Mouse (Mus musculus): ENCODE data around the gene Calcoco1. TPM values are rescaled to one million over a fixed set of nuclear protein-coding genes. Genes with fewer than 3 reads are reported as not detected.

Calcoco1 gene
- polyA plus RNA-seq, 1 experiment from 2014 or later: 41.4 TPM

- Histone ChIP-seq H3K4me3 (peak overlapping the region; percentile 47), H3K9me3 (no peaks in the 10 kb centered on the region), H3K27ac (replicated peaks) (peak overlapping the region; percentile 93), H3K9ac (replicated peaks) (peak overlapping the region; percentile 69), H3K27me3 (peaks cover 95% of the 10 kb centered on the region), H3K4me1 (peaks cover 55% of the 10 kb centered on the region), H3K36me3 (no peaks in the 10 kb centered on the region), H3K4me2 (replicated peaks) (peak overlapping the region; percentile 81)
- under 1% methylated on average over 20 of the region's 20 CpGs for WGBS
- no peak for ATAC-seq (ENCODE audit: low FRiP score, low read depth)
These were observed 25.3 kb upstream of the Calcoco1 start for GRCm38 (mm10) chr15:102747286-102747640.

GRCm38 (mm10) chr15:102746488-102747285 is 24.7 kb upstream of the Calcoco1 start:
- Histone ChIP-seq H3K36me3 (no peaks in the 10 kb centered on the region), H3K27ac (replicated peaks) (peak overlapping the region; percentile 93), H3K4me2 (replicated peaks) (peak overlapping the region; percentile 81), H3K9ac (replicated peaks) (peak overlapping the region; percentile 69), H3K9me3 (no peaks in the 10 kb centered on the region), H3K4me1 (peaks cover 60% of the 10 kb centered on the region), H3K4me3 (peak overlapping the region; percentile 47), H3K27me3 (peaks cover 95% of the 10 kb centered on the region)
- ATAC-seq (ENCODE audit: low FRiP score, low read depth): peak; percentile 61
- WGBS: under 1% methylated on average over 75 of the region's 75 CpGs

DNA sequence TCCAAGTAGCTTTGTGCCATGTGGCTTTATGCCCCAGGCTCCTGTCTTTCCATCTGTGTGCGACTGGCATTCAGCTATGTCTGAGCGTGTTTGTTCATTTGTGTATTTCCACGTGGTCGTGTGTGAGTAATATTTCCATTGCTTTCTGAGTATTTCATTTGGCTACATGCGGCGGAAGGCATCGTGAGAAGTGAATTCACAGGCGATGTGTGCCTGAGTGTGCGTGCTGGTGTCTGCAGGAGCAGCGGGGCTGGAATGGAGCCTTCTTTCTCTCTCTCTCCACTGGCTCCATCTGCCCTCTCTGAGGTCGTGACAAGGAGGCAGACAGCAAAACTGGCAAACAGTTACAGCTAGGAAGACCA is 24.1 kb upstream of the Calcoco1 start:
- H3K4me3 ChIP-seq: peak overlapping the region; percentile 47
- H3K36me3 ChIP-seq: no peaks in the 10 kb centered on the region
- peak overlapping the region; percentile 69 for H3K9ac ChIP-seq (replicated peaks)
- ATAC-seq (ENCODE audit: low FRiP score, low read depth): no peak
- no peaks in the 10 kb centered on the region for H3K9me3 ChIP-seq
- 15% methylated on average over 11 of the region's 11 CpGs for WGBS
- H3K27ac ChIP-seq (replicated peaks): peak overlapping the region; percentile 93
- H3K4me1 ChIP-seq: peaks cover 60% of the 10 kb centered on the region
- peaks cover 95% of the 10 kb centered on the region for H3K27me3 ChIP-seq
- H3K4me2 ChIP-seq (replicated peaks): peak overlapping the region; percentile 81

GRCm38 (mm10) chr15:102745387-102745786 is 23.4 kb upstream of the Calcoco1 start:
- ATAC-seq (ENCODE audit: low FRiP score, low read depth): no peak
- Histone ChIP-seq H3K4me3 (no peak overlapping the region), H3K9me3 (no peaks in the 10 kb centered on the region), H3K9ac (replicated peaks) (no peak overlapping the region), H3K4me1 (peaks cover 60% of the 10 kb centered on the region), H3K36me3 (no peaks in the 10 kb centered on the region), H3K27me3 (peaks cover 93% of the 10 kb centered on the region), H3K27ac (replicated peaks) (0 out of 2 replicates have a peak overlapping the region, but pooled peaks have one; percentile 93), H3K4me2 (replicated peaks) (no peak overlapping the region)
- WGBS: 28% methylated on average over 5 of the region's 5 CpGs

- Histone ChIP-seq H3K27ac (replicated peaks) (peak overlapping the region; percentile 94), H3K27me3 (peaks cover 91% of the 10 kb centered on the region), H3K4me2 (replicated peaks) (no peak overlapping the region), H3K4me3 (no peak overlapping the region), H3K9me3 (no peaks in the 10 kb centered on the region), H3K9ac (replicated peaks) (0 out of 2 replicates have a peak overlapping the region, but pooled peaks have one; percentile 51), H3K4me1 (peaks cover 60% of the 10 kb centered on the region), H3K36me3 (no peaks in the 10 kb centered on the region)
- WGBS: 13% methylated on average over 9 of the region's 9 CpGs
- ATAC-seq (ENCODE audit: low FRiP score, low read depth): no peak
These were observed 22.9 kb upstream of the Calcoco1 start for GRCm38 (mm10) chr15:102744831-102745230.

DNA sequence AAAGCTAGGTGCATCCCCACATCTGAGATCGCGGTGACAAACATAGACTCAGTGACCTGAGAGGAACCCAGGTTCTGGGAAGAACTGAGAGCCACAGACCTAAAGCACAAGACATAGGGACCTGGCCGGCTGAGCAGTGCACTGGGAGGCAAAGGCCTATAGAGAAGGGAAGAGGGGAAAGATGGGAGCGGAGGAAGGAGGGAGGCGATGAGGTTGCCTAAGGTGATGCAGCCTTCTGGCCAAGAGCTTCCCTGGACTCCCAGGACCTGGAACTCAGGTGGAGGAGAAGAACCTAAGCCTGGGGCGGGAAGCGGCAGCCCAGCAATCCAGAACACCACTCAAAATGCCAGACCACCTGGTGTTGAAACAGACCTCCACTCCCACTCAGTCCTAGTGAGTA is 22.4 kb upstream of the Calcoco1 start:
- H3K9me3 ChIP-seq: no peaks in the 10 kb centered on the region
- H3K27me3 ChIP-seq: peaks cover 89% of the 10 kb centered on the region
- peak overlapping the region; percentile 37 for H3K4me2 ChIP-seq (replicated peaks)
- no peak overlapping the region for H3K4me3 ChIP-seq
- H3K9ac ChIP-seq (replicated peaks): peak overlapping the region; percentile 51
- 10% methylated on average over 7 of the region's 7 CpGs for WGBS
- ATAC-seq (ENCODE audit: low FRiP score, low read depth): peak; percentile 8; the same call in 1 of the 2 replicates
- H3K27ac ChIP-seq (replicated peaks): peak overlapping the region; percentile 94
- peaks cover 60% of the 10 kb centered on the region for H3K4me1 ChIP-seq
- no peaks in the 10 kb centered on the region for H3K36me3 ChIP-seq

- Histone ChIP-seq H3K9me3 (no peaks in the 10 kb centered on the region), H3K27ac (replicated peaks) (peak overlapping the region; percentile 94), H3K9ac (replicated peaks) (peak overlapping the region; percentile 51), H3K27me3 (peaks cover 90% of the 10 kb centered on the region), H3K4me1 (peaks cover 60% of the 10 kb centered on the region), H3K4me3 (no peak overlapping the region), H3K4me2 (replicated peaks) (peak overlapping the region; percentile 37), H3K36me3 (no peaks in the 10 kb centered on the region)
- 0% methylated on average over 14 of the region's 14 CpGs for WGBS
- peak; percentile 83 for ATAC-seq (ENCODE audit: low FRiP score, low read depth)
These were observed 22.0 kb upstream of the Calcoco1 start for GRCm38 (mm10) chr15:102743996-102744395.

- no peaks in the 10 kb centered on the region for H3K36me3 ChIP-seq
- no peak for ATAC-seq (ENCODE audit: low FRiP score, low read depth)
- H3K27ac ChIP-seq (replicated peaks): peak overlapping the region; percentile 94
- peaks cover 59% of the 10 kb centered on the region for H3K4me1 ChIP-seq
- H3K9me3 ChIP-seq: no peaks in the 10 kb centered on the region
- 25% methylated on average over 8 of the region's 8 CpGs for WGBS
- peak overlapping the region; percentile 20; the same call in 1 of the 2 replicates for H3K9ac ChIP-seq (replicated peaks)
- H3K27me3 ChIP-seq: peaks cover 90% of the 10 kb centered on the region
- no peak overlapping the region for H3K4me3 ChIP-seq
- 0 out of 2 replicates have a peak overlapping the region, but pooled peaks have one; percentile 37 for H3K4me2 ChIP-seq (replicated peaks)
These were observed 21.2 kb upstream of the Calcoco1 start for GRCm38 (mm10) chr15:102743196-102743595.

GRCm38 (mm10) chr15:102742589-102742988 is 20.6 kb upstream of the Calcoco1 start:
- Histone ChIP-seq H3K27ac (replicated peaks) (peak overlapping the region; percentile 94), H3K4me2 (replicated peaks) (no peak overlapping the region), H3K9me3 (no peaks in the 10 kb centered on the region), H3K4me3 (no peak overlapping the region), H3K9ac (replicated peaks) (no peak overlapping the region), H3K27me3 (peaks cover 90% of the 10 kb centered on the region), H3K36me3 (no peaks in the 10 kb centered on the region), H3K4me1 (peaks cover 53% of the 10 kb centered on the region)
- under 1% methylated on average over 10 of the region's 10 CpGs for WGBS
- 0 out of 2 replicates have a peak, but pooled peaks have one; percentile 27 for ATAC-seq (ENCODE audit: low FRiP score, low read depth)

DNA sequence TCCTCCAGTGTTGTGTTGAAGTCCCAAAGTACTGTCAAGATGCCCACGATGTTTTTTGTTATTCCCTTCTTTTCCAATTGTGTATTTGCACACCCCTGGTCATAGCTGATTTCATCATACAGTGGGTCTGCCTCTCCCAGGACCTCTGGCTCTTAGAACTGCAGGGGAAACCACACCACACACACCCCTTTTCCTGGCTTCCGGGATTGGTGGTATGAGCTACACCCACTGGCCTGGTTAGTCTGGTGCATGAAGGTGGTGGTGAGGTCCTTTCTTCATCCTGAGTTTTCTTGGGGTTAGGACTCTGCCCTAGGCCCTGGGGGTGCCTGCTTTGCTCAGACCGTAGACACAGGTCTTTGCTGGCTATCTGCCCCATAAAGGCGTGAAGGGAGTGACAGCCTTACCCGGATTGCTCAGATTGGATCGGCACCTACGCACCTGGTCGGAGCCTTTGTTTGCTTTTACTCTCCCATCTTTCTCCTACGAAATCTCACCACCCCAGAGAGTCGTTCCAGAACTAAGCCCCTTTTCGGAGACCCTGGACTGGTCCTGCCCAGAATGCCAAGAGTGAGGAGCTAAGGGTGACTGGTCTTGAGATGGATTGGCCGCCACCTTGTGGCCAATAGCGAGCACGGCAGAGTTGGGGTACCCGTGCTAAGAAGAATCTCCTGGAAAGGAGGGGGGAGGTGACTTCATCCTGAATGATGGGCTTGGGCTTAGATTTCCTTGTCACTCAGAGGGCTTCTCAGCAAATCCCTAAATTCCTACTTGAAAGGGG is 17.7 kb upstream of the Calcoco1 start:
- H3K9ac ChIP-seq (replicated peaks): no peak overlapping the region
- no peaks in the 10 kb centered on the region for H3K36me3 ChIP-seq
- 33% methylated on average over 15 of the region's 15 CpGs for WGBS
- no peak overlapping the region for H3K4me2 ChIP-seq (replicated peaks)
- ATAC-seq (ENCODE audit: low FRiP score, low read depth): no peak
- H3K27ac ChIP-seq (replicated peaks): no peak overlapping the region
- H3K27me3 ChIP-seq: peaks cover 90% of the 10 kb centered on the region
- peaks cover 45% of the 10 kb centered on the region for H3K4me1 ChIP-seq
- no peaks in the 10 kb centered on the region for H3K9me3 ChIP-seq
- H3K4me3 ChIP-seq: no peak overlapping the region

- Histone ChIP-seq H3K9me3 (no peaks in the 10 kb centered on the region), H3K36me3 (no peaks in the 10 kb centered on the region), H3K4me3 (no peak overlapping the region), H3K27me3 (peaks cover 90% of the 10 kb centered on the region), H3K27ac (replicated peaks) (no peak overlapping the region), H3K4me2 (replicated peaks) (no peak overlapping the region), H3K4me1 (peaks cover 32% of the 10 kb centered on the region), H3K9ac (replicated peaks) (no peak overlapping the region)
- 67% methylated on average over 2 of the region's 2 CpGs for WGBS
- no peak for ATAC-seq (ENCODE audit: low FRiP score, low read depth)
These were observed 16.5 kb upstream of the Calcoco1 start for GRCm38 (mm10) chr15:102738434-102738833.

- Histone ChIP-seq H3K4me2 (replicated peaks) (no peak overlapping the region), H3K9ac (replicated peaks) (no peak overlapping the region), H3K36me3 (no peaks in the 10 kb centered on the region), H3K27me3 (peaks cover 93% of the 10 kb centered on the region), H3K4me3 (no peak overlapping the region), H3K4me1 (peaks cover 20% of the 10 kb centered on the region), H3K27ac (replicated peaks) (no peak overlapping the region), H3K9me3 (no peaks in the 10 kb centered on the region)
- ATAC-seq (ENCODE audit: low FRiP score, low read depth): no peak
- WGBS: 89% methylated on average over 19 of the region's 19 CpGs
These were observed 15.1 kb upstream of the Calcoco1 start for GRCm38 (mm10) chr15:102737092-102737491.
